Mouse (Mus musculus): Measurements from ENCODE around the gene Kif9. TPM values are rescaled to one million over a fixed set of nuclear protein-coding genes. Genes with fewer than 3 reads are reported as not detected.

Gene Kif9
- total and polyA plus RNA-seq, 3 experiments, result 1.1 to 1.8 (median 1.8) TPM

DNA sequence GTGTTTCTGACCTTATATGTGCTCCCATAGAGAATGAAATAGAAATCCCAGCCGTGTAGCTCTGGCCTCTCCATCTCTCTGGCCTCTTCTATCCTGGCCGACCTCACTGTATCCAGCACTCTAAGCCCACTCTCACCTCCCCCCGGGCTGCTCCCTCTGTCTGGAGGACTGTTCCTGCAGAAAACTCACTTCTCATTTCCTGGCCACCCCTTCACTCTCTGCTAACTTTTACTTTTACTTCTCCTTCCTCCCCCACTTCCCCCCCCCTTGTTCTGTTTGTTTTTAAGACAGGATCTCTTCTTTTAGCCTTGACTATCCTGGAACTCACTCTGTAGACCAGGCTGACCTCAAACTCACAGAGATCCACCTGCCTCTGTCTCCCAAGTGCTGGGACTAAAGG lies 24.2 kb upstream of the Kif9 start:
- Histone ChIP-seq H3K79me2 (replicated peaks; ENCODE audit: control insufficient read depth, extremely low read depth, insufficient read depth, poor library complexity, severe bottlenecking) (no peaks in the 10 kb centered on the region), H3K4me3 (replicated peaks in 1 of 3; ENCODE audit: low read depth in 2 of 3, low read length in 2 of 3, poor library complexity in 1 of 3) (no peak overlapping the region), H3K4me1 (ENCODE audit: control insufficient read depth in 1 of 2, insufficient read depth in 2 of 2) (peaks cover 8 to 23% of the 10 kb centered on the region in 2 experiments), H3K27ac (ENCODE audit: insufficient read depth, low read depth) (no peak overlapping the region), H3K9ac (ENCODE audit: insufficient read depth, low read depth) (no peak overlapping the region), H3K27me3 (replicated peaks) (no peaks in the 10 kb centered on the region), H3K4me2 (ENCODE audit: insufficient read depth, low read depth, poor library complexity, severe bottlenecking) (no peak overlapping the region), H3K36me3 (replicated peaks in 1 of 2; ENCODE audit: control insufficient read depth in 1 of 2, insufficient read depth in 1 of 2, low read length in 1 of 2) (peaks cover 13 to 46% of the 10 kb centered on the region in 2 experiments), H3K9me3 (replicated peaks; ENCODE audit: low read length) (peaks cover 6% of the 10 kb centered on the region)
- in situ Hi-C loops (cut with MboI; ENCODE audit: low pct_ligation_motif_present, low pct_unique_long_range_greater_than_20kb, low sequenced_read_pairs) (no loop called here), dilution Hi-C loops (cut with MboI; ENCODE audit: extremely low pct_ligation_motif_present, extremely low pct_unique_long_range_greater_than_20kb, low sequenced_read_pairs) (no loop called here)
- no peak for DNase-seq (ENCODE audit: extremely low read depth)
- no peak for TF ChIP-seq ZNF384 (IDR thresholded peaks at IDR 0.05; ENCODE audit: low read depth, low read length)
- no peak for TF ChIP-seq JUN (IDR thresholded peaks at IDR 0.05; ENCODE audit: insufficient read depth, low read depth, low read length)
- no peak for TF ChIP-seq NELFE (IDR thresholded peaks at IDR 0.05; ENCODE audit: low read depth, low read length)
- TF ChIP-seq CHD2 (IDR thresholded peaks at IDR 0.05; ENCODE audit: low read length), result no peak
- TF ChIP-seq RAD21 (IDR thresholded peaks at IDR 0.05; ENCODE audit: low read depth, low read length), result no peak
- TF ChIP-seq ZC3H11A (IDR thresholded peaks at IDR 0.05; ENCODE audit: low read depth, low read length), result no peak
- no peak for TF ChIP-seq CTCF (conservative IDR thresholded peaks at IDR 0.05 in 1 of 2, IDR thresholded peaks at IDR 0.05 in 1 of 2; ENCODE audit: low read depth in 2 of 2, low read length in 2 of 2)
- TF ChIP-seq IRF4 (IDR thresholded peaks at IDR 0.05; ENCODE audit: low read depth, low read length), result no peak
- no peak for TF ChIP-seq MAZ (IDR thresholded peaks at IDR 0.05; ENCODE audit: low read depth, low read length)
- no peak for TF ChIP-seq MAFK (IDR thresholded peaks at IDR 0.05; ENCODE audit: insufficient replicate concordance, low read length)
- TF ChIP-seq JUND (conservative IDR thresholded peaks at IDR 0.05; ENCODE audit: low read depth, low read length), result no peak
- TF ChIP-seq TBP (conservative IDR thresholded peaks at IDR 0.05; ENCODE audit: low read depth, low read length), result no peak
- no peak for TF ChIP-seq GABPA (IDR thresholded peaks at IDR 0.05; ENCODE audit: insufficient replicate concordance, low read depth, low read length)
- TF ChIP-seq EP300 (IDR thresholded peaks at IDR 0.05; ENCODE audit: low read length), result no peak
- no peak for TF ChIP-seq HCFC1 (IDR thresholded peaks at IDR 0.05; ENCODE audit: low read depth, low read length)
- TF ChIP-seq POLR2A (IDR thresholded peaks at IDR 0.05; ENCODE audit: low read depth, low read length), result no peak
- TF ChIP-seq ETS1 (conservative IDR thresholded peaks at IDR 0.05; ENCODE audit: low read depth, low read length), result no peak
- no peak for TF ChIP-seq ZMIZ1 (IDR thresholded peaks at IDR 0.05; ENCODE audit: low read depth, low read length)

DNA sequence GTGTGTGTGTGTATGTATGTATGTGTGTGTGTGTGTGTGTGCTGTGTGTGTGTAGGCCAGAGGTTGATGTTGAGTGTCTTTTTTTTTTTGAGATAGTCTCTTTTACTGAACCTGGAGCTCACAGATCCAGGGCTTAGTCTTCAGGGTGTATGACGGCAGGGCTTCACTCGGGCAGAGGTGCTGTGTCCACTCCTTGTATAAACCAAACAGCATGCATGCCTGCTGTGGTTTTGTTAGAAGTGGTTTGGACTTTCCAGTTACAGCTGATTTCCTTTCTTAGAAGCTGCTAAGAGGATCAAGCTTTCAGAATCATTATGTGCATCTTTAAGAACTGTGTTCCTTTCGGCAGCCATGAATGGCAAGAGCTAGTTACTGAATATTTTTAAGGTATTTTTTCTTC lies 18.8 kb upstream of the Kif9 start:
- Histone ChIP-seq H3K4me2 (ENCODE audit: insufficient read depth, low read depth, poor library complexity, severe bottlenecking) (peak overlapping the region; percentile 32), H3K79me2 (replicated peaks; ENCODE audit: control insufficient read depth, extremely low read depth, insufficient read depth, poor library complexity, severe bottlenecking) (no peaks in the 10 kb centered on the region), H3K27me3 (replicated peaks) (no peaks in the 10 kb centered on the region), H3K4me3 (replicated peaks in 1 of 3; ENCODE audit: low read depth in 2 of 3, low read length in 2 of 3, poor library complexity in 1 of 3) (peak overlapping the region in 1 of 3 experiments; percentile 0), H3K27ac (ENCODE audit: insufficient read depth, low read depth) (peak overlapping the region; percentile 13; the same call in 1 of the 2 replicates), H3K36me3 (replicated peaks in 1 of 2; ENCODE audit: control insufficient read depth in 1 of 2, insufficient read depth in 1 of 2, low read length in 1 of 2) (peaks cover 4 to 22% of the 10 kb centered on the region in 2 experiments), H3K9ac (ENCODE audit: insufficient read depth, low read depth) (no peak overlapping the region), H3K9me3 (replicated peaks; ENCODE audit: low read length) (no peaks in the 10 kb centered on the region), H3K4me1 (ENCODE audit: control insufficient read depth in 1 of 2, insufficient read depth in 2 of 2) (peaks cover 27 to 55% of the 10 kb centered on the region in 2 experiments)
- TF ChIP-seq BHLHE40 (IDR thresholded peaks at IDR 0.05; ENCODE audit: low read depth, low read length) (peak; percentile 40; the same call in 1 of the 2 replicates), ZKSCAN1 (IDR thresholded peaks at IDR 0.05; ENCODE audit: borderline replicate concordance, low read depth, low read length) (no peak)
- no peak for DNase-seq (ENCODE audit: extremely low read depth)
- in situ Hi-C loops (cut with MboI; ENCODE audit: low pct_ligation_motif_present, low pct_unique_long_range_greater_than_20kb, low sequenced_read_pairs), result no loop called here
- dilution Hi-C loops (cut with MboI; ENCODE audit: extremely low pct_ligation_motif_present, extremely low pct_unique_long_range_greater_than_20kb, low sequenced_read_pairs), result no loop called here

Data from CH12.LX (cell line).